Mouse (Mus musculus) bone marrow macrophage, adult 2 months (primary cell): Measurements from ENCODE around the gene Cdkn3. TPM values are rescaled to one million over a fixed set of nuclear protein-coding genes. Genes with fewer than 3 reads are reported as not detected.

Experiments used
- H3K27ac ChIP-seq: 2 replicates; pipeline ENCODE4 v1.5.1; 2012; ENCODE audit warnings: low read depth, low read length; ENCODE audit not compliant: insufficient read depth
- H3K4me1 ChIP-seq: 2 replicates; pipeline ENCODE4 v1.6.1; 2012; ENCODE audit warnings: low read length; ENCODE audit not compliant: control insufficient read depth, insufficient read depth
- H3K4me3 ChIP-seq: 2 replicates; pipeline ENCODE4 v1.5.1; 2012; ENCODE audit warnings: mild to moderate bottlenecking, low read length, moderate library complexity; ENCODE audit not compliant: insufficient read depth
- CTCF ChIP-seq: IDR thresholded peaks from 2 replicates; pipeline ENCODE4 v1.5.1; 2012; ENCODE audit warnings: low read depth, mild to moderate bottlenecking, low read length, moderate library complexity
- POLR2A ChIP-seq: IDR thresholded peaks from 2 replicates; pipeline ENCODE4 v1.6.1; 2012; ENCODE audit warnings: mild to moderate bottlenecking, low read depth, low read length, borderline replicate concordance
- polyA plus RNA-seq: library from polyadenylated mRNA; stranded (reverse); fragments of >200 nt; gene quantifications from 2 replicates; pipeline ENCODE4 v1.2.4, GENCODE M21; 2012; ENCODE audit not compliant: missing spikeins, insufficient read depth, insufficient read length

Gene Cdkn3
- polyA plus RNA-seq, 1 experiment = 25.0 TPM

- H3K4me3 ChIP-seq = no peak overlapping the region
- no peak overlapping the region for H3K27ac ChIP-seq
- TF ChIP-seq CTCF (no peak), POLR2A (no peak)
Observed at GRCm38 (mm10) chr14:46781086-46781485, 20.7 kb downstream of the Cdkn3 start.

GRCm38 (mm10) chr14:46782187-46782828 lies 22.0 kb downstream of the Cdkn3 start:
- H3K4me3 ChIP-seq = no peak overlapping the region
- H3K4me1 ChIP-seq = peaks cover 5% of the 10 kb centered on the region; the same call in 1 of the 2 replicates
- no peak overlapping the region for H3K27ac ChIP-seq
- no peak for TF ChIP-seq POLR2A
- TF ChIP-seq CTCF = no peak

More at GRCm38 (mm10) chr14:46781086-46781485, 20.7 kb downstream of the Cdkn3 start:
- H3K4me1 ChIP-seq = peaks cover 7% of the 10 kb centered on the region; the same call in 1 of the 2 replicates

DNA sequence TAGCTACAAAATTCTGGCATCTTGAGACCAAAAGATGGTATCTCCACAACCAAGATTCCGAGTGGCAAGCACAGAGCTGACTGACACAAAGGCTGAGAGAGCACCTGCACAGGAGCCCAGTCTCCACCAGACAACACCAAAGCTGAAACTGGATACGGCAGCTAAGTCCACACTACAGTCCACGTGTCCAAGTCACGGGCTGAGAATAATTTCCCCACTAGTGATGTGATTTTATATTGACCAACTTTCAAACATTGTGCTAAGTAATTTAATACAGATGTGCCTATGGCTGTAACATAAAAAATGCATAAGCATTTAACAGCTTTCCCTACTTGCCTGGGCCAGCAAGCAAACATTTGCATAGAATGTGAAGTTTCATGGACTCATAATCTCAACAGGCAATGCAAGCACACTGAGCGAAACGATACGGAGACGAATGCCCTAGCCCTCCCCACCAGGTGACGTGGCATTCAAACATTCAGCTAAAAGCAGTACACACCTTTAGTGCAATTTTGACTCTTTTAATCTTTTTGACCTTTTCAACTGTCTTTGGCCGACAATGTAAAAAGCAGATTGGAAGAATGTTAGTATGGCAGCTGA lies 23.1 kb downstream of the Cdkn3 start:
- no peak for TF ChIP-seq CTCF
- TF ChIP-seq POLR2A = no peak
- Histone ChIP-seq H3K27ac (no peak overlapping the region), H3K4me1 (peaks cover 4% of the 10 kb centered on the region; the same call in 1 of the 2 replicates), H3K4me3 (no peak overlapping the region)

DNA sequence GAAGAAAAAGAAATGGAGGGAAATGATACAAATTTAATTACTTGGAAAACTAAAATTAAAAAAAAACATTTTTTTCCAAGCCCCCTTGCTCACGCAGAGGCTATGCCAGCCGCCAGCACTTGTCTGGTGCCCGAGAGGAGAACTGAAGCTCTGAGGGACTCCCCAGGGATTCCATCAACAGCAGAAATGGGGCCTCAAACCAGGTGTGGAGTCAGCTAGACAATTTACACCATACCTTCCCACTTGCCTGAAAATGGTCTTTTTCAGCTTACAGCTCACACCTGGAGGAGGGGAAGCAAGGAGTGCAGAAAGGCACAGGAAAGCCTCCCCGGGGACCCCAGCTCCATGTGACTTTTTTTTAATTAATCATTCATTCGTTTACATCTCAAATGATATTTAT lies 24.9 kb downstream of the Cdkn3 start:
- peaks cover 11% of the 10 kb centered on the region for H3K4me1 ChIP-seq
- no peak overlapping the region for H3K4me3 ChIP-seq
- H3K27ac ChIP-seq = no peak overlapping the region
- TF ChIP-seq POLR2A (no peak), CTCF (no peak)

DNA sequence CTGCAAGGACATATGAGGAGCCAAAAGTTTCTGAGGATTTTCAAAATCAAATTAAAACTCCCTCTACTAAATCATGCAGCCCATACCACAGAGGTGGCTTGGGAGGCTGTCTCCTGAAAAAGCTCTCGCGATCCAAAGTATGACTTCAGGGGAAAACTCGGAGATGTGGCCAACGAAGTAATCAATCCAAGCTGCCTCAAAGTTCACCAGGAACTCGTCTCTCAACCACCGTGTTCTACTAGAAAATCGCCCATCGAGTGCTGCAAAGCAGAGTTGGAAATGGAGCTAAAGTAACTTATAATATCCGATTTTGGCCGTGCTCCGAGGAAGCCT lies 27.1 kb downstream of the Cdkn3 start:
- TF ChIP-seq CTCF (no peak), POLR2A (no peak)
- Histone ChIP-seq H3K4me1 (peaks cover 15% of the 10 kb centered on the region), H3K4me3 (peak overlapping the region; percentile 82), H3K27ac (peak overlapping the region; percentile 43)

- Histone ChIP-seq H3K4me1 (peaks cover 15% of the 10 kb centered on the region), H3K27ac (peak within 1 kb of the TSS; percentile 43), H3K4me3 (peak within 1 kb of the TSS; percentile 82)
- no peak for TF ChIP-seq CTCF
- TF ChIP-seq POLR2A = no peak
Observed at GRCm38 (mm10) chr14:46787787-46788504, 27.6 kb downstream of the Cdkn3 start, which contains the start of gene Cnih1. TSS of gene Cnih1 (minus strand) at chr14:46788411.

- H3K27ac ChIP-seq = peak overlapping the region; percentile 9; the same call in 1 of the 2 replicates
- no peak overlapping the region for H3K4me3 ChIP-seq
- peaks cover 15% of the 10 kb centered on the region for H3K4me1 ChIP-seq
- TF ChIP-seq CTCF = no peak
- no peak for TF ChIP-seq POLR2A
Observed at GRCm38 (mm10) chr14:46788505-46788901, 28.2 kb downstream of the Cdkn3 start.

GRCm38 (mm10) chr14:46790303-46790702 lies 30.0 kb downstream of the Cdkn3 start:
- no peak overlapping the region for H3K27ac ChIP-seq
- no peak overlapping the region for H3K4me3 ChIP-seq
- TF ChIP-seq CTCF = no peak
- peaks cover 15% of the 10 kb centered on the region for H3K4me1 ChIP-seq

DNA sequence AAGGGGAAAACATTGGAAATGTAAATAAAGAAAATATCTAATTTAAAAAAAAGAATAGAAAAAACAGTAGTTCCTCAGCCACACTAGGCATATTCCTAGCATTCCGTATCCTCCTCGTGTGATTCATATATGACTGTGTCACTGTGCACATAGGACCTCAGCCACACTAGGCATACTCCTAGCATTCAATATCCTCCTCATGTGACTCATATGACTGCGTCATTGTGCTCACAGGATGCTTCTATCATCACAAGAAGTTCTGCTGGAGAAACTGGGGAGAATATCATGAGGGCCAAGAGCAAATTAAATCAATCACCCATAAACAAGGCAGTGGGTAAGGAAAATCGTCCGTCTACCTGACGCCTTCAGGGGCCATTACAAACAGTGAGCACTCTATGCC lies 30.4 kb downstream of the Cdkn3 start:
- Histone ChIP-seq H3K27ac (no peak overlapping the region), H3K4me3 (no peak overlapping the region), H3K4me1 (peaks cover 15% of the 10 kb centered on the region)
- TF ChIP-seq CTCF (no peak), POLR2A (no peak)

DNA sequence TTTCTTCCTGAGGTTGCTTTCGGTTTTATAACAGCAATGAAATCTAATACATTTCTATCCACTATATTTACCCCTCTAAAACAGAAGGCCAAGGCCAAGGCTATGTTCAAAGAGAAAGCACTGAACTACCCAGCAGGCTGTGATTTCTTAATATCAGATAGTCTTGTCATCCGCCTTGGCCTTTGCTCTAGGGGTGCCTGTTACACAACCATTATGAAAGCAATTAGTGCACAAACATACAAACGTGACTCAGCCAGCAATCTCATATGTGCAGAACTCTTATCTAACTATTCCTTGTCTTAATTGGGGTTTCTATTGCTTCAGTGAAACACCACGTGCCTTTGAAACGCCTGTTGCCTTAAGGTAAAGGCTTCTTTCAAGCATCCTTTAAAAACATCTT lies 33.8 kb downstream of the Cdkn3 start:
- Histone ChIP-seq H3K27ac (no peak overlapping the region), H3K4me3 (no peak overlapping the region), H3K4me1 (peaks cover 8% of the 10 kb centered on the region)
- TF ChIP-seq CTCF = no peak
- no peak for TF ChIP-seq POLR2A
